Mouse (Mus musculus) lung, adult 2 months (tissue): Measurements from ENCODE around the gene Mfn2.

Experiments
- CTCF ChIP-seq: fragments of 200-500 bp; IDR thresholded peaks from 2 replicates; pipeline ENCODE4 v1.5.1; 2011; ENCODE audit warnings: mild to moderate bottlenecking, low read length, control low read depth; ENCODE audit not compliant: insufficient read depth
- POLR2A ChIP-seq: fragments of 200-500 bp; IDR thresholded peaks from 2 replicates; pipeline ENCODE4 v1.6.1; 2011; ENCODE audit warnings: low read depth, mild to moderate bottlenecking, control low read depth, low read length, borderline replicate concordance; ENCODE audit errors: extremely low read depth

DNA sequence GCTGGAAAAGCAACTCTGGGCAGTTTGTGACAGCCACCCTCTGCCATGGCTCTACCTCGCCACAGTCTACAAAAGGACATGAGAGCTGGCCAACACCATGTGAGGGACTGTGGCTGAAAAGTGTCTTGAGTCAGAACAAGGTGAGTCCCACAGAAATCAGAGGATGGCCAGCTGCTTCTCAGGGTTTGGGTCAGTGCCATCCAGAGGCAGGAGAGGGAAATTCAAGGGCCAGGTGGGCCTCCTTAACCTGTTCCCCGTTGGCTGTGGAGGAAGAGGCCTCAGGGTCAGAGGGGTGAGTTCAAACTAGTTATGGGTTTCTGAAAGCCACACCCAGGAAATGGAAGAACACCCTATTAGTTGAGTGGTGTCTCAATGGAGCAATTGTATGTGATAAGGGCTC, 25.0 kb downstream of the Mfn2 start:
- TF ChIP-seq CTCF, result no peak
- no peak for TF ChIP-seq POLR2A
